Mouse (Mus musculus): ENCODE results near the gene Zfp346.

GRCm38 (mm10) chr13:55101627-55102026 lies 3.5 kb upstream of the Zfp346 start:
- TF ChIP-seq CTCF (IDR thresholded peaks at IDR 0.05), result no peak
- TF ChIP-seq EP300 (IDR thresholded peaks at IDR 0.05), result no peak
